Mouse (Mus musculus): ENCODE data around the gene Kif24. TPM values are rescaled to one million over a fixed set of nuclear protein-coding genes. Genes with fewer than 3 reads are reported as not detected.

The Kif24 gene
- polyA plus RNA-seq (2014; fragmentation: Nextera tagmentation; extraction: Ambion mirVana), result 8.7 and 10.1 TPM in 2 replicates

GRCm38 (mm10) chr4:41464345-41465286, at the start of gene Kif24, which contains the start of gene Nudt2:
Gene Kif24 (minus strand): TSS chr4:41464887.
Gene Nudt2 (plus strand): TSS chr4:41465151.
- peak within 1 kb of the TSS; percentile 70; the same call in 1 of the 2 replicates for H3K27ac ChIP-seq (replicated peaks; ENCODE audit: low read depth, low read length)
- H3K4me1 ChIP-seq (ENCODE audit: control insufficient read depth, insufficient read depth, low read length), result no peaks in the 10 kb centered on the region
- no peaks in the 10 kb centered on the region for H3K9me3 ChIP-seq (replicated peaks; ENCODE audit: control insufficient read depth, low read length)
- WGBS, result under 1% methylated on average over 70 of the region's 70 CpGs
- H3K9ac ChIP-seq (replicated peaks; ENCODE audit: low read length), result peak within 1 kb of the TSS; percentile 69
- H3K27me3 ChIP-seq (ENCODE audit: control insufficient read depth, insufficient read depth, low read length), result no peaks in the 10 kb centered on the region
- H3K4me3 ChIP-seq (ENCODE audit: low read depth, low read length), result peak within 1 kb of the TSS; percentile 78
- no peaks in the 10 kb centered on the region for H3K36me3 ChIP-seq (replicated peaks; ENCODE audit: control insufficient read depth, insufficient read depth, low read depth, low read length)
- peak within 1 kb of the TSS; percentile 37 for H3K4me2 ChIP-seq (ENCODE audit: low read depth, low read length)
- ATAC-seq (replicated peaks; ENCODE audit: insufficient number of reproducible peaks, low FRiP score, low TSS enrichment, low read depth) (peak; percentile 97), DNase-seq (ENCODE audit: low spot score) (peak; percentile 100)

- H3K9ac ChIP-seq (replicated peaks; ENCODE audit: low read length), result no peak overlapping the region
- H3K9me3 ChIP-seq (replicated peaks; ENCODE audit: control insufficient read depth, low read length), result no peaks in the 10 kb centered on the region
- H3K36me3 ChIP-seq (replicated peaks; ENCODE audit: control insufficient read depth, insufficient read depth, low read depth, low read length), result no peaks in the 10 kb centered on the region
- 11% methylated on average over 8 of the region's 8 CpGs for WGBS
- no peak overlapping the region for H3K4me2 ChIP-seq (ENCODE audit: low read depth, low read length)
- no peaks in the 10 kb centered on the region; the same call in 1 of the 2 replicates for H3K4me1 ChIP-seq (ENCODE audit: control insufficient read depth, insufficient read depth, low read length)
- DNase-seq (ENCODE audit: low spot score), result peak; percentile 84
- no peak overlapping the region for H3K4me3 ChIP-seq (ENCODE audit: low read depth, low read length)
- peak overlapping the region; percentile 57; the same call in 1 of the 2 replicates for H3K27ac ChIP-seq (replicated peaks; ENCODE audit: low read depth, low read length)
- no peak for ATAC-seq (replicated peaks; ENCODE audit: insufficient number of reproducible peaks, low FRiP score, low TSS enrichment, low read depth)
- no peaks in the 10 kb centered on the region for H3K27me3 ChIP-seq (ENCODE audit: control insufficient read depth, insufficient read depth, low read length)
Observed at GRCm38 (mm10) chr4:41513714-41514113, 49.0 kb upstream of the Kif24 start.

- Histone ChIP-seq H3K4me1 (ENCODE audit: control insufficient read depth, insufficient read depth, low read length) (no peaks in the 10 kb centered on the region; the same call in 1 of the 2 replicates), H3K4me3 (ENCODE audit: low read depth, low read length) (no peak overlapping the region), H3K27me3 (ENCODE audit: control insufficient read depth, insufficient read depth, low read length) (no peaks in the 10 kb centered on the region), H3K36me3 (replicated peaks; ENCODE audit: control insufficient read depth, insufficient read depth, low read depth, low read length) (no peaks in the 10 kb centered on the region), H3K4me2 (ENCODE audit: low read depth, low read length) (no peak overlapping the region), H3K9me3 (replicated peaks; ENCODE audit: control insufficient read depth, low read length) (no peaks in the 10 kb centered on the region), H3K27ac (replicated peaks; ENCODE audit: low read depth, low read length) (peak overlapping the region; percentile 57; the same call in 1 of the 2 replicates), H3K9ac (replicated peaks; ENCODE audit: low read length) (no peak overlapping the region)
- ATAC-seq (replicated peaks; ENCODE audit: insufficient number of reproducible peaks, low FRiP score, low TSS enrichment, low read depth) (no peak), DNase-seq (ENCODE audit: low spot score) (no peak)
- 30% methylated on average over 4 of the region's 4 CpGs for WGBS
Observed at GRCm38 (mm10) chr4:41513309-41513708, 48.6 kb upstream of the Kif24 start.

GRCm38 (mm10) chr4:41507998-41508397, 43.3 kb upstream of the Kif24 start:
- no peaks in the 10 kb centered on the region for H3K9me3 ChIP-seq (replicated peaks; ENCODE audit: control insufficient read depth, low read length)
- H3K36me3 ChIP-seq (replicated peaks; ENCODE audit: control insufficient read depth, insufficient read depth, low read depth, low read length), result no peaks in the 10 kb centered on the region
- H3K27ac ChIP-seq (replicated peaks; ENCODE audit: low read depth, low read length), result no peak overlapping the region
- H3K9ac ChIP-seq (replicated peaks; ENCODE audit: low read length), result no peak overlapping the region
- H3K4me2 ChIP-seq (ENCODE audit: low read depth, low read length), result no peak overlapping the region
- H3K4me3 ChIP-seq (ENCODE audit: low read depth, low read length), result no peak overlapping the region
- 42% methylated on average over 7 of the region's 7 CpGs for WGBS
- DNase-seq (ENCODE audit: low spot score) (no peak), ATAC-seq (replicated peaks; ENCODE audit: insufficient number of reproducible peaks, low FRiP score, low TSS enrichment, low read depth) (no peak)
- no peaks in the 10 kb centered on the region for H3K27me3 ChIP-seq (ENCODE audit: control insufficient read depth, insufficient read depth, low read length)
- H3K4me1 ChIP-seq (ENCODE audit: control insufficient read depth, insufficient read depth, low read length), result no peaks in the 10 kb centered on the region

- no peaks in the 10 kb centered on the region for H3K36me3 ChIP-seq (replicated peaks; ENCODE audit: control insufficient read depth, insufficient read depth, low read depth, low read length)
- no peak overlapping the region for H3K27ac ChIP-seq (replicated peaks; ENCODE audit: low read depth, low read length)
- peak overlapping the region; percentile 41 for H3K4me3 ChIP-seq (ENCODE audit: low read depth, low read length)
- H3K9ac ChIP-seq (replicated peaks; ENCODE audit: low read length), result peak overlapping the region; percentile 66
- H3K4me2 ChIP-seq (ENCODE audit: low read depth, low read length), result peak overlapping the region; percentile 87
- no peaks in the 10 kb centered on the region for H3K27me3 ChIP-seq (ENCODE audit: control insufficient read depth, insufficient read depth, low read length)
- no peaks in the 10 kb centered on the region for H3K4me1 ChIP-seq (ENCODE audit: control insufficient read depth, insufficient read depth, low read length)
- ATAC-seq (replicated peaks; ENCODE audit: insufficient number of reproducible peaks, low FRiP score, low TSS enrichment, low read depth) (0 out of 2 replicates have a peak, but pooled peaks have one; percentile 1), DNase-seq (ENCODE audit: low spot score) (peak; percentile 59)
- WGBS, result under 1% methylated on average over 22 of the region's 22 CpGs
- H3K9me3 ChIP-seq (replicated peaks; ENCODE audit: control insufficient read depth, low read length), result no peaks in the 10 kb centered on the region
Observed at GRCm38 (mm10) chr4:41507326-41507924, 42.7 kb upstream of the Kif24 start.

- Histone ChIP-seq H3K27ac (replicated peaks; ENCODE audit: low read depth, low read length) (no peak overlapping the region), H3K4me1 (ENCODE audit: control insufficient read depth, insufficient read depth, low read length) (peaks cover 2% of the 10 kb centered on the region; the same call in 1 of the 2 replicates), H3K36me3 (replicated peaks; ENCODE audit: control insufficient read depth, insufficient read depth, low read depth, low read length) (no peaks in the 10 kb centered on the region), H3K4me2 (ENCODE audit: low read depth, low read length) (peak overlapping the region; percentile 87), H3K27me3 (ENCODE audit: control insufficient read depth, insufficient read depth, low read length) (no peaks in the 10 kb centered on the region), H3K9ac (replicated peaks; ENCODE audit: low read length) (peak overlapping the region; percentile 66), H3K4me3 (ENCODE audit: low read depth, low read length) (peak overlapping the region; percentile 41), H3K9me3 (replicated peaks; ENCODE audit: control insufficient read depth, low read length) (no peaks in the 10 kb centered on the region)
- under 1% methylated on average over 29 of the region's 29 CpGs for WGBS
- ATAC-seq (replicated peaks; ENCODE audit: insufficient number of reproducible peaks, low FRiP score, low TSS enrichment, low read depth) (peak; percentile 57; the same call in 1 of the 2 replicates), DNase-seq (ENCODE audit: low spot score) (peak; percentile 90)
Observed at GRCm38 (mm10) chr4:41506906-41507305, 42.2 kb upstream of the Kif24 start.

- 10% methylated on average over 13 of the region's 13 CpGs for WGBS
- H3K27me3 ChIP-seq (ENCODE audit: control insufficient read depth, insufficient read depth, low read length), result 0 out of 2 replicates have a peak, but pooled peaks cover 2% of the 10 kb centered on the region
- peaks cover 2% of the 10 kb centered on the region; the same call in 1 of the 2 replicates for H3K4me1 ChIP-seq (ENCODE audit: control insufficient read depth, insufficient read depth, low read length)
- DNase-seq (ENCODE audit: low spot score) (peak; percentile 70), ATAC-seq (replicated peaks; ENCODE audit: insufficient number of reproducible peaks, low FRiP score, low TSS enrichment, low read depth) (no peak)
- no peaks in the 10 kb centered on the region for H3K9me3 ChIP-seq (replicated peaks; ENCODE audit: control insufficient read depth, low read length)
- H3K4me3 ChIP-seq (ENCODE audit: low read depth, low read length), result peak overlapping the region; percentile 41; the same call in 1 of the 2 replicates
- no peak overlapping the region for H3K27ac ChIP-seq (replicated peaks; ENCODE audit: low read depth, low read length)
- H3K9ac ChIP-seq (replicated peaks; ENCODE audit: low read length), result no peak overlapping the region
- H3K36me3 ChIP-seq (replicated peaks; ENCODE audit: control insufficient read depth, insufficient read depth, low read depth, low read length), result no peaks in the 10 kb centered on the region
- peak overlapping the region; percentile 87; the same call in 1 of the 2 replicates for H3K4me2 ChIP-seq (ENCODE audit: low read depth, low read length)
Observed at GRCm38 (mm10) chr4:41506156-41506555, 41.5 kb upstream of the Kif24 start.

Data from embryonic facial prominence, embryonic 11.5 days (tissue).